Comparison of ENCODE assay signal across 13 mouse cellular contexts in genomic region chr3:121859142-121859541, GRCm38 (mm10). TPM values are rescaled to one million over a fixed set of nuclear protein-coding genes. Genes with fewer than 3 reads are reported as not detected.
DNase-seq lines count a peak whose midpoint lies in the region; ATAC-seq and TF ChIP-seq lines count a peak whose summit lies in the region.
"Had no signal": no experiment of that assay in that cellular context is flagged by ENCODE, and none has a peak within 500 bp of the region (broad histone marks: within the 10 kb centered on the region; RNA-seq: fewer than 3 reads in every experiment).

No protein-coding gene starts in this region.

- TF ChIP-seq CTCF in midbrain, postnatal 0 days (IDR thresholded peaks at IDR 0.05): no peak

- DNase-seq in hindbrain, embryonic 11.5 days (ENCODE audit: low spot score): peak; percentile 7
- no peak for DNase-seq in midbrain, postnatal 0 days (ENCODE audit: low spot score)
- no peak for DNase-seq in adrenal gland, postnatal 25 days
- no peak for DNase-seq in gastrocnemius, adult 18-20 months (ENCODE audit: low spot score)
- DNase-seq: cerebellum, postnatal 14 days; gastrocnemius, postnatal 14 days; kidney, adult 18-20 months had no signal

- H3K9ac ChIP-seq in hindbrain, embryonic 11.5 days (ENCODE audit: low read depth, low read length): no peak overlapping the region
- H3K9ac ChIP-seq in hindbrain, embryonic 16.5 days (ENCODE audit: low read depth, low read length): no peak overlapping the region
- no peak overlapping the region for H3K9ac ChIP-seq in midbrain, embryonic 12.5 days (replicated peaks)
- H3K9ac ChIP-seq in midbrain, postnatal 0 days (replicated peaks; ENCODE audit: low read length, poor library complexity, severe bottlenecking): no peak overlapping the region
- no peak overlapping the region for H3K9ac ChIP-seq in embryonic facial prominence, embryonic 15.5 days
- H3K9ac ChIP-seq in stomach, embryonic 16.5 days (ENCODE audit: low read length): 0 out of 2 replicates have a peak overlapping the region, but pooled peaks have one; percentile 39
- H3K9ac ChIP-seq: heart, embryonic 13.5 days had no signal

- no peaks in the 10 kb centered on the region for H3K9me3 ChIP-seq in hindbrain, embryonic 11.5 days (ENCODE audit: control insufficient read depth, low read length)
- no peaks in the 10 kb centered on the region for H3K9me3 ChIP-seq in hindbrain, embryonic 16.5 days (ENCODE audit: control insufficient read depth, low read length)
- H3K9me3 ChIP-seq in midbrain, embryonic 12.5 days: no peaks in the 10 kb centered on the region
- H3K9me3 ChIP-seq in midbrain, postnatal 0 days (ENCODE audit: low read length): no peaks in the 10 kb centered on the region
- no peaks in the 10 kb centered on the region for H3K9me3 ChIP-seq in embryonic facial prominence, embryonic 15.5 days (replicated peaks)
- H3K9me3 ChIP-seq in stomach, embryonic 16.5 days (replicated peaks; ENCODE audit: control insufficient read depth, low read length): no peaks in the 10 kb centered on the region
- H3K9me3 ChIP-seq: heart, embryonic 13.5 days; hindbrain, embryonic 10.5 days had no signal

- 43% methylated on average over 5 of the region's 5 CpGs for WGBS in hindbrain, embryonic 11.5 days
- 39% methylated on average over 5 of the region's 5 CpGs for WGBS in hindbrain, embryonic 16.5 days
- 11% methylated on average over 5 of the region's 5 CpGs for WGBS in midbrain, embryonic 12.5 days
- 9% methylated on average over 5 of the region's 5 CpGs for WGBS in midbrain, postnatal 0 days
- WGBS in embryonic facial prominence, embryonic 15.5 days: 18% methylated on average over 5 of the region's 5 CpGs
- WGBS in stomach, embryonic 16.5 days: 17% methylated on average over 5 of the region's 5 CpGs

- no peak overlapping the region for H3K4me2 ChIP-seq in hindbrain, embryonic 11.5 days (replicated peaks; ENCODE audit: low read depth, low read length)
- no peak overlapping the region for H3K4me2 ChIP-seq in hindbrain, embryonic 16.5 days (ENCODE audit: low read length)
- 0 out of 2 replicates have a peak overlapping the region, but pooled peaks have one; percentile 2 for H3K4me2 ChIP-seq in midbrain, embryonic 12.5 days (replicated peaks)
- no peak overlapping the region for H3K4me2 ChIP-seq in midbrain, postnatal 0 days (ENCODE audit: low read depth, low read length, poor library complexity, severe bottlenecking)
- H3K4me2 ChIP-seq in embryonic facial prominence, embryonic 15.5 days (replicated peaks): no peak overlapping the region
- H3K4me2 ChIP-seq in stomach, embryonic 16.5 days (ENCODE audit: low read depth, low read length): peak overlapping the region; percentile 24; the same call in 1 of the 2 replicates
- H3K4me2 ChIP-seq: heart, embryonic 13.5 days had no signal

- H3K4me1 ChIP-seq in hindbrain, embryonic 11.5 days (replicated peaks; ENCODE audit: control insufficient read depth, insufficient read depth, low read length): no peaks in the 10 kb centered on the region
- H3K4me1 ChIP-seq in hindbrain, embryonic 16.5 days (ENCODE audit: control insufficient read depth, insufficient read depth, low read depth, low read length): no peaks in the 10 kb centered on the region
- H3K4me1 ChIP-seq in midbrain, embryonic 12.5 days: no peaks in the 10 kb centered on the region
- H3K4me1 ChIP-seq in midbrain, postnatal 0 days (ENCODE audit: insufficient read depth, low read length): no peaks in the 10 kb centered on the region
- peaks cover 9% of the 10 kb centered on the region for H3K4me1 ChIP-seq in embryonic facial prominence, embryonic 15.5 days
- peaks cover 14% of the 10 kb centered on the region for H3K4me1 ChIP-seq in stomach, embryonic 16.5 days (ENCODE audit: control insufficient read depth, insufficient read depth, low read length)

- H3K27ac ChIP-seq in hindbrain, embryonic 11.5 days (ENCODE audit: low read depth, low read length): no peak overlapping the region
- no peak overlapping the region for H3K27ac ChIP-seq in hindbrain, embryonic 16.5 days (ENCODE audit: low read depth, low read length)
- no peak overlapping the region for H3K27ac ChIP-seq in midbrain, embryonic 12.5 days (replicated peaks)
- no peak overlapping the region for H3K27ac ChIP-seq in midbrain, postnatal 0 days (ENCODE audit: low read depth, low read length)
- H3K27ac ChIP-seq in embryonic facial prominence, embryonic 15.5 days (replicated peaks): peak overlapping the region; percentile 79
- peak overlapping the region; percentile 87 for H3K27ac ChIP-seq in stomach, embryonic 16.5 days (ENCODE audit: low read length)
- H3K27ac ChIP-seq: heart, embryonic 13.5 days; hindbrain, embryonic 10.5 days had no signal

- no peak overlapping the region for H3K4me3 ChIP-seq in hindbrain, embryonic 11.5 days (ENCODE audit: low read depth, low read length)
- no peak overlapping the region for H3K4me3 ChIP-seq in hindbrain, embryonic 16.5 days (ENCODE audit: low read length)
- no peak overlapping the region for H3K4me3 ChIP-seq in midbrain, embryonic 12.5 days
- no peak overlapping the region for H3K4me3 ChIP-seq in midbrain, postnatal 0 days (ENCODE audit: low read depth, low read length)
- H3K4me3 ChIP-seq in embryonic facial prominence, embryonic 15.5 days (replicated peaks): no peak overlapping the region
- no peak overlapping the region for H3K4me3 ChIP-seq in stomach, embryonic 16.5 days (replicated peaks; ENCODE audit: low read length)
- H3K4me3 ChIP-seq: heart, embryonic 13.5 days; hindbrain, embryonic 10.5 days had no signal

- ATAC-seq in hindbrain, embryonic 11.5 days (ENCODE audit: low FRiP score): no peak
- no peak for ATAC-seq in hindbrain, embryonic 16.5 days
- no peak for ATAC-seq in midbrain, embryonic 12.5 days (ENCODE audit: low FRiP score, low read depth)
- ATAC-seq in midbrain, postnatal 0 days (ENCODE audit: low FRiP score): no peak
- ATAC-seq in embryonic facial prominence, embryonic 15.5 days (ENCODE audit: insufficient number of reproducible peaks, low FRiP score, low TSS enrichment, low read depth): no peak
- peak; percentile 44; the same call in 1 of the 2 replicates for ATAC-seq in stomach, embryonic 16.5 days (ENCODE audit: insufficient read depth, low FRiP score)

- H3K27me3 ChIP-seq in hindbrain, embryonic 11.5 days (ENCODE audit: control insufficient read depth, insufficient read depth, low read length): no peaks in the 10 kb centered on the region
- H3K27me3 ChIP-seq in hindbrain, embryonic 16.5 days (replicated peaks; ENCODE audit: control insufficient read depth, insufficient read depth, low read length): no peaks in the 10 kb centered on the region
- H3K27me3 ChIP-seq in midbrain, embryonic 12.5 days: peaks cover 6% of the 10 kb centered on the region; the same call in 1 of the 2 replicates
- no peaks in the 10 kb centered on the region for H3K27me3 ChIP-seq in midbrain, postnatal 0 days (ENCODE audit: insufficient read depth, low read length)
- H3K27me3 ChIP-seq in embryonic facial prominence, embryonic 15.5 days: no peaks in the 10 kb centered on the region
- no peaks in the 10 kb centered on the region for H3K27me3 ChIP-seq in stomach, embryonic 16.5 days (ENCODE audit: control insufficient read depth, insufficient read depth, low read length)
- H3K27me3 ChIP-seq: heart, embryonic 13.5 days had no signal

- H3K36me3 ChIP-seq in hindbrain, embryonic 11.5 days (ENCODE audit: control insufficient read depth, insufficient read depth, low read length): no peaks in the 10 kb centered on the region
- no peaks in the 10 kb centered on the region for H3K36me3 ChIP-seq in hindbrain, embryonic 16.5 days (ENCODE audit: control insufficient read depth, insufficient read depth, low read length)
- no peaks in the 10 kb centered on the region for H3K36me3 ChIP-seq in midbrain, embryonic 12.5 days
- H3K36me3 ChIP-seq in midbrain, postnatal 0 days (ENCODE audit: insufficient read depth, low read length): no peaks in the 10 kb centered on the region
- H3K36me3 ChIP-seq in embryonic facial prominence, embryonic 15.5 days: no peaks in the 10 kb centered on the region
- no peaks in the 10 kb centered on the region for H3K36me3 ChIP-seq in stomach, embryonic 16.5 days (ENCODE audit: control insufficient read depth, insufficient read depth, low read length)
- H3K36me3 ChIP-seq: heart, embryonic 13.5 days; hindbrain, embryonic 10.5 days had no signal

RNA-seq across cellular contexts. Expression of gene Abcd3, which starts 44.0 kb away (rescaled TPM):
- 59.2 and 62.6 TPM in 2 replicates for polyA plus RNA-seq in hindbrain, embryonic 11.5 days (2014; fragmentation: Nextera tagmentation; extraction: Ambion mirVana)
- 84.4 and 85.7 TPM in 2 replicates for polyA plus RNA-seq in hindbrain, embryonic 16.5 days (2015; fragmentation: Nextera tagmentation; extraction: Ambion mirVana)
- polyA plus RNA-seq in midbrain, embryonic 12.5 days (2016; fragmentation: Nextera tagmentation; extraction: Ambion mirVana): 59.0 and 62.8 TPM in 2 replicates
- 51.1 and 66.4 TPM in 2 replicates for total RNA-seq in midbrain, postnatal 0 days (2014; rRNA removed)
- polyA plus RNA-seq in midbrain, postnatal 0 days (2015; fragmentation: Nextera tagmentation; extraction: Ambion mirVana): 76.1 and 77.5 TPM in 2 replicates
- polyA plus RNA-seq in embryonic facial prominence, embryonic 15.5 days (2015; fragmentation: Nextera tagmentation; extraction: Ambion mirVana): 58.6 and 62.6 TPM in 2 replicates
- polyA plus RNA-seq in stomach, embryonic 16.5 days (2015; fragmentation: Nextera tagmentation; extraction: Ambion mirVana): 90.5 and 95.6 TPM in 2 replicates
- total RNA-seq in adrenal gland, postnatal 25 days (2021): 98.6 and 99.7 TPM in 2 replicates
- total RNA-seq in gastrocnemius, adult 18-20 months (2021): 10 to 100 TPM; 36.0 to 41.7 TPM

Comparison
In these comparisons a context has a peak if more than half of its experiments do, and no peak if none do; other contexts are left out.
1. H3K4me2 ChIP-seq: peak in midbrain, embryonic 12.5 days (single experiment) and stomach, embryonic 16.5 days (single experiment); none in hindbrain, embryonic 11.5 days (single experiment), hindbrain, embryonic 16.5 days (single experiment), midbrain, postnatal 0 days (single experiment) and embryonic facial prominence, embryonic 15.5 days (single experiment).
2. H3K27ac ChIP-seq: peak in embryonic facial prominence, embryonic 15.5 days (single experiment) and stomach, embryonic 16.5 days (single experiment); none in hindbrain, embryonic 11.5 days (single experiment), hindbrain, embryonic 16.5 days (single experiment), midbrain, embryonic 12.5 days (single experiment) and midbrain, postnatal 0 days (single experiment).